Mouse (Mus musculus) small intestine, adult 2 months (tissue): ENCODE measurements at regions not wholly inside any gene's neighbourhood (a gene's known extent, or its start where the extent isn't known, plus 50 kb on each side); places are given as distances from the start of the nearest gene placed in this dataset.

Experiments used
- CTCF ChIP-seq: fragments of 200-500 bp; IDR thresholded peaks from 2 replicates; pipeline ENCODE4 v1.5.1; 2012; ENCODE audit warnings: low read depth, mild to moderate bottlenecking, control low read depth, inconsistent platforms, low read length, moderate library complexity, mixed read lengths; ENCODE audit not compliant: insufficient replicate concordance, insufficient read length; ENCODE audit errors: extremely low read depth
- POLR2A ChIP-seq: fragments of 200-500 bp; IDR thresholded peaks from 2 replicates; pipeline ENCODE4 v1.6.1; 2012; ENCODE audit warnings: low read depth, mild to moderate bottlenecking, control low read depth, inconsistent platforms, low read length, moderate library complexity

DNA sequence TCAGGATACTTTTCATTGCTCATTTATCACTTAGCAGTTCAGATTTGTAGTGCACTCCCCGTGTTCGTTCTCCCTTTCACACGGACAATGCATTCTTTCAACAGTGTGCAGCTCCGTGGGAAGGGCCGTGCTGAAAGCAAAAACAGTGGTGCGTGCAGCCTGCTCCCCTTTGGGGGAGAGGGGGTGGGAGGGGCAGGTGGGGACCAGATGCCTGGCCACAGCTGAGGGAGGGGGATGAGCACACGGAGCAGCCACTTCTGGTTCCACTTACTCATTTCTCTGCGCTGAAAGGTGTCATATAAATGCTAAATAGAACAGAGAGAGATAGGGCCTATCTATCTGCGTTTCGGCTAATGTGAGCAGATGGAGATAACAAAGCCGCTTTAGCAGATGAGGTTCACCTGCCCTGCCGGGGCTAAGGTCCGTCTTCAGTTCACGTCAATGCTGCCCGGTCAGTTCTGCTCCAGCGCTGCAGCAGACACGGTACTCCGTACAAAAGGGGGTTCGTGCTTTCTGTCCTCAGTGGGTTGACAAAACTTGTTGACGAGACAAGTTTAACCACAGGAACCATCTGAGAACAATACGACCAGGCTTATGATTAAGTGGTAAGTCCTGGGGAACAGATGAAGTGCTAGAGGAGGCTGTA, 245.9 kb downstream of the Gm10260 start:
- TF ChIP-seq POLR2A (no peak), CTCF (no peak)
